Mouse (Mus musculus): ENCODE results near the gene Igsf9b.

DNA sequence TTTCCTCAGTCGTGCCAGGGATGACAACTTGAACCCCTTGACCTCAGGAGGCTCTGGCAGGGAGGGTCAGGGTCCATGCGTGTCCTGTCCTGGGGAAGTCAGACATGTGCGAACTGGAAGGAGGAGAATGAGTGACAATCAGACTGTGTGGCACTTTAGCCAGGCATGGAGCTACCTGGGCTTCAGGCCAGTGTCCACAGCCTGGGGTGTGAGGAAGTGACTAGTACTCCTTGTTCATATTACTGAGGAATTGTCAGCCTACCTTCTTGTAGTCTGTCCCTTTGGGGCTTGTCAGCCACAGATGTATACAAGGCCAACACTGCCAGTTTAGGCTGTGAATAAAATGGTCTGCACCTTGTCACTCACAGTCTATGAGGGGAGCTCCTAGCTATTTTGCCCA is 24.4 kb downstream of the Igsf9b start:
- TF ChIP-seq ETS1 (conservative IDR thresholded peaks at IDR 0.05; ENCODE audit: low read depth, low read length) (no peak), CTCF (conservative IDR thresholded peaks at IDR 0.05 in 1 of 2, IDR thresholded peaks at IDR 0.05 in 1 of 2; ENCODE audit: low read depth in 2 of 2, low read length in 2 of 2) (no peak), EP300 (IDR thresholded peaks at IDR 0.05; ENCODE audit: low read length) (no peak), ZC3H11A (IDR thresholded peaks at IDR 0.05; ENCODE audit: low read depth, low read length) (no peak), MAX (IDR thresholded peaks at IDR 0.05; ENCODE audit: low read length) (no peak), CHD1 (IDR thresholded peaks at IDR 0.05; ENCODE audit: low read depth, low read length) (no peak), POLR2A (IDR thresholded peaks at IDR 0.05; ENCODE audit: low read depth, low read length) (no peak), CHD2 (IDR thresholded peaks at IDR 0.05; ENCODE audit: low read length) (no peak), JUN (IDR thresholded peaks at IDR 0.05; ENCODE audit: insufficient read depth, low read depth, low read length) (no peak), GABPA (IDR thresholded peaks at IDR 0.05; ENCODE audit: insufficient replicate concordance, low read depth, low read length) (no peak), TCF12 (IDR thresholded peaks at IDR 0.05; ENCODE audit: low read depth, low read length) (no peak), E2F4 (IDR thresholded peaks at IDR 0.05; ENCODE audit: insufficient replicate concordance, low read depth, low read length) (no peak)

Data from CH12.LX (cell line).